Mouse (Mus musculus) gastrocnemius, adult 8-10 months (tissue): Measurements from ENCODE around the gene Ddx59. TPM values are rescaled to one million over a fixed set of nuclear protein-coding genes. Genes with fewer than 3 reads are reported as not detected.

Experiments used
- DNase-seq, 2 experiments: peaks; one replicate each; pipeline ENCODE4 v3.0.0; 2022; ENCODE audit warnings: low spot score in 2 of 2
- total RNA-seq, 4 experiments: library from RNA; stranded (reverse); gene quantifications; 2 replicates each; pipeline ENCODE4 v1.2.4; 2022

Gene Ddx59
- total RNA-seq, 4 experiments from 2014 or later, result 18.6 to 20.1 (median 19.5) TPM

GRCm38 (mm10) chr1:136447338-136447737 lies 32.3 kb downstream of the Ddx59 start:
- DNase-seq, result no peak

GRCm38 (mm10) chr1:136449541-136449940 lies 34.5 kb downstream of the Ddx59 start:
- DNase-seq, result no peak

GRCm38 (mm10) chr1:136450206-136450605 lies 35.1 kb downstream of the Ddx59 start:
- no peak for DNase-seq

GRCm38 (mm10) chr1:136452421-136452820 lies 37.4 kb downstream of the Ddx59 start:
- DNase-seq, result no peak

GRCm38 (mm10) chr1:136455756-136456585 lies 40.9 kb downstream of the Ddx59 start:
- DNase-seq, result no peak

GRCm38 (mm10) chr1:136456741-136457140 lies 41.7 kb downstream of the Ddx59 start:
- no peak for DNase-seq

- DNase-seq, result no peak
Observed at GRCm38 (mm10) chr1:136457403-136457802, 42.3 kb downstream of the Ddx59 start.

- DNase-seq, result no peak
Observed at GRCm38 (mm10) chr1:136458691-136459245, 43.7 kb downstream of the Ddx59 start.

- no peak for DNase-seq
Observed at GRCm38 (mm10) chr1:136462443-136462842, 47.4 kb downstream of the Ddx59 start.

- no peak for DNase-seq
Observed at GRCm38 (mm10) chr1:136465168-136465567, 50.1 kb downstream of the Ddx59 start.

GRCm38 (mm10) chr1:136466143-136466811 lies 51.2 kb downstream of the Ddx59 start, which contains the start of gene Kif14:
Gene Kif14, plus strand, starts transcription at chr1:136466343.
- peak; percentile 86 to 88 for DNase-seq

GRCm38 (mm10) chr1:136469408-136469807 lies 54.3 kb downstream of the Ddx59 start:
- DNase-seq, result no peak

GRCm38 (mm10) chr1:136470471-136470870 lies 55.4 kb downstream of the Ddx59 start:
- DNase-seq, result no peak

Other genes with a start within 250 kb of the Ddx59 start
- not detected for gene Mroh3, start 202.4 kb upstream of the Ddx59 start, total RNA-seq
- gene Inava, start 181.0 kb upstream of the Ddx59 start, total RNA-seq, result not detected
- not detected for gene Gpr25, start 154.4 kb upstream of the Ddx59 start, total RNA-seq
- gene Camsap2, start 69.2 kb upstream of the Ddx59 start, total RNA-seq, result 1 to 10 TPM; 7.3 to 9.5 (median 8.6) TPM
- under 1 TPM in 1 of 4 experiments, not detected in 3; 0.05 TPM for gene Kif14, start 51.1 kb downstream of the Ddx59 start, total RNA-seq
- 10 to 100 TPM in 1 of 4 experiments, 1 to 10 TPM in 3; 7.5 to 12.3 (median 9.4) TPM for gene Zfp281, start 209.6 kb downstream of the Ddx59 start, total RNA-seq